Mouse (Mus musculus) cerebellum, adult 11-12 months (tissue): ENCODE results near the gene Slc22a23.
A peak's percentile ranks its signal among the peaks of the same experiment; 100 is the strongest.

Experiments used
- DNase-seq: peaks from one replicate; pipeline ENCODE4 v3.0.0; 2022

Slc22a23 gene

DNA sequence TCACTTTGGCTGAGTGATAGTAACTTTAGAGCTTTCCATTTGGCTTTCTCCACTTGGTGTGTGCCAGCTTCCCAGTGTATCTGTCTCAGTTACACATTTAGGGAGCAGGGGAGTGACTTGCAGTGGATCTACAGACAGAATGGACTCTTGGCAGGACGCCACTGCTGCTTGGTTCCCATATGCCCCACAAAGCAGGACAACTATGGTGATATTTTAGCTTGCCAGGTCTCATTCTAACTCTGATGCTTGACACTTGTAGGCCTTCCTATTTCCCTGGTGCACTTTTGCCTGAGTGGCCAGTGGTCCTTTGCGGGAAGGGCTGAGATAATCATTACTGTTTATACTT lies 188.2 kb downstream of the Slc22a23 start:
- peak; percentile 84 for DNase-seq

DNA sequence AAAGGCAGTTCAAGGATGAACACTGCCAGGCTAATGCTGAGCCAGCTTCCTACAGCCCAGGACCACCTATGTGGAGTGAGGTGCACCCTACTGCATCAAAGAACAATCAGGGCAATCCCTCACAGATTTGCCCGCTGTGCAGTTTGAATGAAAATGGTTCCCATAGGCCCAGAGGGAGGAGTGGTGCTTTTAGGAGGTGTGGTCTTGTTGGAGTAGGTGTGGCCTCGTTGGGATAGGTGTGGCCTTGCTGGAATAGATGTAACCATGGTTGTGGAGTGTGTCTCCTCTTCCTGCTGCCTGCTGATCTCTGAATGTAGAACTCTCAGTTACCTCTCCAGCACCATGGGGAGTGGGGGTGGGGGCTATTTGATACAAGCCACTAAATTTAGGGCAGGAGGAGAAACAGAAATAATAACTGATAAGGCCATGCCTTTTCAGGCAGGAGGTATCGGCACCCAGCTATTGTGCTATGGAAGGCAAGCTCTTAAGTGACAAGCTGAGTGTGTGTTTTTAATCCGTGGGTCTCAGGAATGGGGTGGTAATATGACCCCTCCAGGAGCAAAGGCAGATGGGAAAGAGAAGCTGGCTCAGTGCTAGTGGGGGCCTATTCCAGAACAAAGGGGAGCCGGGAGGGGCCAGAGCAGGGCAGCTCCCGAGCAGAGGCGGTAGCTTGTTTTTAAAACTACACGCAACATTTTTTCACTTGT lies 188.7 kb downstream of the Slc22a23 start:
- peak; percentile 42 for DNase-seq

DNA sequence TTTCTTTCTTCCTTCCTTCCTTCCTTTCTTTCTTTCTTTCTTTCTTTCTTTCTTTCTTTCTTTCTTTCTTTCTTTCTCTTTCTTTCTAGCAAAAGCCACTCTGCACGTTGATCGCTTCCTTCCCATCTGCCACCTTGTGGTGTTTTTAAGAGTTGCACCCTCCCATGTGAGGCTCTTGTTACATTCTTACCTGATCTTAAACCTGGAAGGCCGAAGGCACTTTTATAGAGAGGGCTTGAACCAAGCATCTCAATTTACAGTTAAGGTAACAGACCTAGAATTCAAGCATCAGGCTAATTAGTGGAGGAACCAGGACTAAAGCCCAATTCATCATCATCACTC lies 190.1 kb downstream of the Slc22a23 start:
- peak; percentile 56 for DNase-seq

DNA sequence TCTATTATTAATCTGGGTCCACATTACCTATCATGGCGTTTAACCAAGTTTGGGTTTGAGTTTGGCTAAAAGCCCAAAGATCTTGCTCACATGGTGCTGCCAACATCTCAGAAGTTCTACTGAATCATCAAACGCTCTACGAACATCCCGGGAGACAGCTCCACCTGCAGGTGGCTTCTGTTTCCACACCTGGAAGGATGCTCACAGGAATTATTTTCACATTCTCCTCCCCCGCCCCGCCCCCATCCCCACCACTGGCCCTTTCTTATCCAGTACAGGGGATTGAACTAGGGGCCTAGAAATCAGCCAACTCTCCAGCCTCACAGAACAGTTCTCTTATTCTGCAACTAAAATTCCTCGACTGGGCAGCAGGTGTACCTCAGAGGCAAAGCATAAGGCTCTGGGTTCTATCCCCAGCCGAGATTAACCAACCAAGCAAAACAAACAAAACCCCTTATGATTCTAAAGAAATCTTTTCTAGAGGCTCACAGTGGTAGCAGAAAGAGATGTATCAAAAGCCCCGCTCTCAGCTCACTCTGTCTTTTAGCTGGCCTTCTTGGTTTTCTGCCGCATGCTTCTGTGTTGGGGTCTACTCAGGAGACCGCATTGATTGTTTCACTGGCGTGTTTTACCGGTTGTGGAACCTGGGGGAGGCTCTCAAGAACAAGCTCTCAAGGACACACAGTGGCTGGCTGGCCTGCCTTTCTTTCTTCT lies 190.6 kb downstream of the Slc22a23 start:
- DNase-seq: peak; percentile 58

DNA sequence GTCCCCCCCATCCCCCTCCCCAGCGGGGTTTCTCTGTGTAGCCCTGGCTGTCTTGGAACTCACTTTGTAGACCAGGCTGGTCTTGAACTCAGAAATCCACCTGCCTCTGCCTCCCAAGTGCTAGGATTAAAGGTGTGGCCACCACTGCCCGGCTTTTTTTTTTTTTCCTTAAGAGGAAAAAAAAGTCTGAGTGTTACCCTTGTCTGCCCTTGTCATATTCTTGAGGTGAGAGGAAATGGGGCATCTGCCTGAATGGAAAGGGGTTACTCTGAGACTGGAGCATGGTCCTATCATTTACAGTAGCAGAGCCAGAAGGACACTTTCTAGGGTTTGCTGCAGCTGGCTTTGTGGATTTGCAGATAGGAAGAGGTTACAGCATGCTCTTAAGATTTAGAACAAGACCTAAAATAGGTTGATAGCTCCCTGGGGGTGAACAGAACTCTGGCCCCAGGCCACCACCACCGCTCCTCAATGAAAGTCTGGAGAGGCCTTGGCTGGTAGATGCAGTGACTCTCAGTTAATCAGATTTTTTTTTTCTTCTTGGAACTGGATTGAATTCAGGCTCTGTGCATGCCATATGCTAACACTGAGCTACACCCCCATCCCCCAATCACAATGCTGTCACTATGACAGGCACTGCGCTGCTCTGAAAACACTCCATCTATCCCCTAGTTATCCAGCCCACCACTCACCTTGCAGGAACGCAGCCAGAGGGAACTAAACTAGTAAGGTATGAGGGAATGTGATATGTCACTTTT lies 191.5 kb downstream of the Slc22a23 start:
- peak; percentile 70 for DNase-seq

DNA sequence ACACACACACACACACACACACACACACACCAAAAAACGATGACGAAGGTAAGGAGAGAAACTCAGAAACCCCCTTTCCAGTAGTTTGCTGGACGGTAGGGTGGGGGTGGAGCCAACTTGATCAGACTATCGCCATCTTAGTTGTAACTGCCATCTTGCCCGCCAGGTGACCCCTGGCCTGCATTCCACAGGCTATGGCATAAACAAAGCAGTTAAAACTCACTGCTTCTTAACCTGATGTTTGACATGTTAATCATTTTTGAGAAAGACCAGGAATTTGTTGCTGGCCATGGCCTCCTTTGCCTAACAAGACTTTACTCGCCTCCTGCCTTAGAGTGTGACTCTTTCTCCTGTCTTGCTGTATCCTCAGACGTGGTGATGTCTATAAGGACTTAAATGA lies 192.3 kb downstream of the Slc22a23 start:
- DNase-seq: no peak

DNA sequence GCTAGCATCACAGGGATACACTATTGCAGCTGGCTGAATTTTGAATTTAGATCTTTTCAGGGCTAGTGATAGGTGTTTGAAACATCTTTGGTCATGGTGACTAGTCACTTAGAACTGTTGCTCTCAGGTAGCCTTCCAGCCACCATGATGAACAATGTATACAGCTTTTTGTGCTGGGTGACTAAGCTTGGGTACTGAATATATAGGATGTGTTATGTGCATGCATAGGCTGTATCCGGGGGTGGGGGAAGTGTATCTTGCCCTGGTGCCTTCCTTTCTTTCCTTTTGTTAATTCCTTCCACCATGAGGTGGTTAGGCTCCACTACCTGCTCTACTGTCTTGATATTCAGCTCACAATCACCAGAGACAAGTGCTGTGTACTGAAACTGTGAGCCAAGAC lies 193.6 kb downstream of the Slc22a23 start:
- DNase-seq: no peak

DNA sequence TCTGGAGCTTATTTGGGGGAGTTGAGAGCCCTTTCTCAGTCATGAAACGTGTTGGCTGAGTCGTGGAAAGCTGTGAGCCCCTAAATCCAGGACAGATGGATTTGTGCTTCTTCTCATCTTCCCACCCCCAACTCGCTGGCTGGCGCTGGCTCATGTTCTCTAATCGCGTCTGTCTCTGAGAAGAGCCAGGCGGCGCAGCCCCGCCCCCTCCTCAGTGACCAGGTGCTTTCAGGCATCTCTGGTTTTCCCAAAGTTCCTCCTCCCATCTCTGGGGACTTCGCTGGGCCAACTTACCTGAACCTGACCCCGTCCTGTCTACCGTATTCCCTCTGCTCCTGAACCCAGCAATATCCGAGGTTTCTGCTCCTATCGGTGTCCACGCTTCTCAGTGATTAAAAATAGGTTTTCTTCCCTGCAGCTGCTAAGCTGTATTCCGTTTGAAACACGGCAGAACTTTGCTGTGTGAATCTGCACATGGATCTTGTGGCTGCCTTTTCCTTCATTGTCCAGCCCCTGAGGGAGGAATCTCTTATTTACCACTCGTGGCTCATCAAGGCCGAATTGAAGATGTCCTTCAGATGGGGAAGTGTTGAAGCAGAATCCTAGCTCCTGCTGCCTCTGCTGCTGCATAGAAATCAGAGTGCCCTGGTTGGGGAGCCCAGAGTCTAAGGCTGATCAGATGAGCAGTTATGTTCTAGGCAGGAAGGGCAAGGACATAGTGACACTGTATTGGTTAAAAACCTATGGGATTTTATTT lies 194.5 kb downstream of the Slc22a23 start:
- DNase-seq: no peak

DNA sequence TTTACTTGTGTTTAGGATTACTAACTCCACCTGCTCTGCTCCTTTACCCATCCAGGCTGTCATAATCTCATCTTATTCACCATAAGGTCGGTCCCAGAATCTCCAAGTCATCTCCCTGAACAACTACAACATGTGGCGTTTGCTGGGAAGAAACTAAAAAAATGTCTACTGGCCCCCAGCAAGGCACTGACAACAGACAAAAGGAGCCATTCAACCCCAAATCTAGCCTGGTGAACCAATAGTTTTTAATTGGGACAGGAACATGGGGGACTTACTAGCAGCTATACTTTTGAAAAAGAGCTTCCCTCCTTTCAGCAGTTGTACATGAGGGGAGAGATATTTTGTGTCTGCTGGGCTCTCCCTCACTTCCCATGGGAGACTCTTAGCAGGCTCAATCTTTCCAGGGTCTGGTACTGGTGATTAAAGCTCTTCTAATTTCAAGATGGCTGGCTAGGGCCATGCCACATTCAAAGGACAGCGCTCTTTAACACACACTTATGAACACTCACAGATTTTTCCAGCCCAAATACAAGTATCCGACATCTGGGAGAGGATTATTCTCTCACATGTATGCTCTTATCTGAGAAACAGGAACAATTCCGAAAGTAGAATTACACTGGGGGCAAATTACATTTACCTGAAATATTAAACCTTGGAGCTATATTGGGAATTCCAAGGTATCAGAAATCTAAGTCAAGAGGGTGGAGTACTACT lies 195.4 kb downstream of the Slc22a23 start:
- no peak for DNase-seq

DNA sequence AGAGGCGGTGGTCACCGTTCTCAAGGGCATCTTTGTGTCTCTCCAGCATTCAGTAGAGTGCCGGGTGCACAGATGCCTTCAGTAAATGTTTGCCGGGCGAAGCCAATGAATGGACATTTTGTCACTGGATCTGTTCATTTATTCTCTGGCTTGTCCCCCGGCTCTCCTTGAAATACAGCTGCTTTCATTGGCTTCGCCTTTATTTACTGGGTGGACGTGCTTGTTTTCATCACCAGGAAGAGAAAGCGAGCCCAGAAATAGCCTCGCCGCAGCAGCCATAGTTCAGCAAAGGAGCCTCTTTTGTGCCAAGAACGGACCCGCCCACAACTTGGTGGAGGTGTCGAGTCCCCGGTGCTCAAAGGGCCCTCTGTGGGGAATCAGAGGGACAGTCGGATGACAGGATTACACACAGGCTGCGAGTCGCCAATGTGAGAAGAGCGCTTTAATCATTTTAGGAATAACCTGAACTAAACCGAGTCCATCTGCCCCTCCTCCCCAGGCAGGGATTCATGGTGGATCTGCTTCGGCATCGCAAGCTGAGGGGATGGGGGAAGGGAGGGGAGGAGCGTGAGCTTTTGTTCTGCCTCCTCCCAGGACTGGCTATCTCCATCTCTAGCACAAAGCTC lies 196.1 kb downstream of the Slc22a23 start:
- DNase-seq: peak; percentile 60

DNA sequence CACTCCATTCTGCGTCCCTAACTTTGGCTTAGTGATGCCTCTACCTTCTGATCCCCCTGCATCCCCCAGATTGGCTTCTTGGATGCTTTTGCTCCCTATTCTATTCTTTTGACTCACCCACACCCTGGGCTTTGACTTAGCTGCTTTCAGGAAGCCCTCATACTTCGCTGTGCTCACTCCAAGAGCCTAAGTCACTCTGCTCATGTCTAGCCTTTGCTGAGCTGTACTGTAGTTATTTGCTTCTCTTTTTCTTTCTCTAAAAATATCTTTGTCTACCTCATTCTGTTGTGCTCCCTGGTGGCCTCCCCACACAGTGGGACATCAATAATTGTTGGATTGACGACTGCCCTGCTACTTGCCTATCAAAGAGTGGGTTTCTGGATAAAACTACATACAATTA lies 196.8 kb downstream of the Slc22a23 start:
- no peak for DNase-seq

DNA sequence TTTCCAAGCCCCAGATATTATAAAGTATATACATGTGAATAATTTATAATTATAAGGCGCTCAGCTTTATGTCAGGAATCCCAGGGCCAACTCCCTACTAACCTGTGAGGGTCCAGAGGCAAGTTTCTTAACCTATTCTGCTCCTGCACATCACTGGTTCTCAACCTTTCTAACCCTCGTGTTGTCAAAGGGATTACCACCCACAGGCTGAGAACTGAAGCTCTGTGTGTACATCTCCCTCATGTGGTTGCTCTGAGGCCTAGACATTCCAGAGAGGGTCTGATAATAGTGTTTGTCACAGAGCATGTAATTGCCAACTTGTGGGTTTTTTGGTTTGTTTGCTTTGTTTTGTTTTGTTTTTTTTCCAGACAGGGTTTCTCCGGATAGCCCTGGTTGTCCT lies 198.1 kb downstream of the Slc22a23 start:
- no peak for DNase-seq

DNA sequence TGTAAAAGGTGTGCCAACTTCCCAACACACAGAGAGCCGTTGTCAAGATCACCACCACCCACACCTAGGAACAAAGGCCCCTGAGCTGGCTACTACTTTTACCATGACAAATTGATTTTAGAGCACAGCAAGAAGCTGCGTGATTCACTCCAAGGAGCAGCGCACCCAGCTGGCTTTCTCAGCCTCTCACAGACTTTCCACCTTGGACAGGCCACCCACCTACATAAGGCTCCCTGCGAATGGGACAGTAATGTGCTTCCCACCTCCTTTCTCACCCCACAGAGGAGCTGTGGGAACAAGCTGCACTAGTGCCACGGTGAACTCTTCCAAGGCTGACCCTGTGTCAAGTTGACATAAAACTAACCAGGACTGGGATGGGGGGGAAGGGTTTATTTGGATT lies 201.6 kb downstream of the Slc22a23 start:
- no peak for DNase-seq

DNA sequence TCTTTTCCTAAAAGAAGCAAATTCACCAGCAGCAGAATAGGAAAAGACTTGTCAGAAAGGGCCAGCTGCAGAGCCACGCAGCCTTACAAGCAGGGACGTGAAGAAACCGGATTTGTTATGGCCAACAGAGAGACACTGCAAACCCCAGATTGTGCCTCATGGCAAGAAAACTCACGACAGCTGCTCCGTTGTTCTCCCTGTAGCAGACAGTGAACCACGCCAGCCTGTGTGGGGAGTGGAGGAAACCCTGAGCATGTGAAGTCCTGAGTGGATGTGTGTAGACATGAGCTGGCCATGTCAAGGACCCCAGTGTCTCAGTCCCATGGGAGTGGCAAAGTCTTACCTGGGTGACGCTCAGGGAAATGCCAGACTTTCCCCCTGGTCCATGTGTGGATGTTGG lies 208.4 kb downstream of the Slc22a23 start:
- DNase-seq: no peak

DNA sequence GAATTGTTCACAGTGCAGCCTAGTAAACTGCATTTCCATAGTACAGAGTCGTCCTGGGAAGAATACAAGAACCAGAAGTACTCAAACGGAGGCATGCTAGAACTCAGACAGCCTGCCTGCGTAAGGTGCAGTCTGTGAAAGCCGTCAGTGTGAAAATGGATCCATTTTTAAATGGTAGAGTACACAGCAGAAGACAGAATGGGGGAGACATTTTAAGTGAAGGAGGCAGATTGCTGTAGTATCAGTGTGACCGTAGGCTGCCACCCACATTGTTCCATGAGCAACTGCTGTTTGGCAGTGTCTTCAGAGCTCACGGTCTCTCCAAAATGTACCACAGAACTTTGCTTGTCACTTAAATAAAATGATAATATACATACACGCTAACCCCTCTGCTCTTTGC lies 210.7 kb downstream of the Slc22a23 start:
- DNase-seq: no peak

DNA sequence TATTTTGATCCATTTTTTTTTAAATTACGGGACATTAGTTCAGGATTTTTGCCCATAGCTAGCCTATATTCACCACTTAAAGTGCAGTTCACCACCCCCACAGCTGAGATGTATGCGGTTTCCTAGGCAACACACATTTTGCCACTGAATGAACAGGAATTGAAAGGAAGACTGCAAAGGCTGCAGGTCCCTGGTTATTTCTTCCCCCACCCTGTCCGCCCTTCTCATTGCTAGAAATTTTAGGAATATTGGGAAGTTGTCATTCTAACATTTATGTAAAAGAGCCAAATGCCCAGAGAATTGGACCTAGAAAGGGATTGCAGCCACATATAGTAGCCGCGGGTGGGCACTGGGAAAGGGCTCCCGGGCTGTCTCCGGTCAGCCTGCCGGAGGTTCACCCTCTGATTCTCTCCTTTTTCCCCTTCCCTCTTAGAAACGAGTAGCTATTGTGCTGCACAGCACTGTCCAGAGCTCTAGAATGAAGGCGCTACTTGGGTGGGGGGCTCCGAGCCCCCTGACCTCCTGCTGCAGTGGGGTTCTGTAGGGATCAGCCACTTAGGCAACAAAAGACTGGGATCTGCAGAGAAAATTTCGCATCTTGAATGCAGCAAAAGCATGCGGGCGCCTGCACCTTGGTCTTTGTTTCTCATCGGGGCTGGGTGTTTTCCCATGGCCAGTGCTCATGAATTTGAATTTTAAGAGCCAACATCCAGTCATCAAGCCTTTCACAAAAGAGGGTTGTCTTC lies 211.5 kb downstream of the Slc22a23 start:
- no peak for DNase-seq

DNA sequence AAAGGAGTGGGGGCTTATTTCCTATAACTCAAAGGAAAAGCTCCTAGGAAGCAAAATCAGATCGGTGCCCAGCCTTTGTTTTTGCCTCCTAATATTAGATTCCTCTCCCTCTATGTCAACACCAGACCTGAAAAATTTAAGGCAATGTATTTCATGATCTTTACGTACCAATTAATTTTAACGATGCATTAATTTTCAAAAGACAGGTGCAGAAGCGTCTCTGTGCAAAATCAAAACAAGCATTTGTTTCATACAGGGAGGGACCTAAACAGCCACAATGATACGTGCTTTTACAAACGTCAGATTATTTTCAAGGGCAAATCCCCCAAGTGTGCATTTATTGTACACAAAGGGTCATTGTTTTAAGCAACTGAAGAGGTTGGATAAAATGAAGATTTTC lies 212.1 kb downstream of the Slc22a23 start:
- DNase-seq: no peak

DNA sequence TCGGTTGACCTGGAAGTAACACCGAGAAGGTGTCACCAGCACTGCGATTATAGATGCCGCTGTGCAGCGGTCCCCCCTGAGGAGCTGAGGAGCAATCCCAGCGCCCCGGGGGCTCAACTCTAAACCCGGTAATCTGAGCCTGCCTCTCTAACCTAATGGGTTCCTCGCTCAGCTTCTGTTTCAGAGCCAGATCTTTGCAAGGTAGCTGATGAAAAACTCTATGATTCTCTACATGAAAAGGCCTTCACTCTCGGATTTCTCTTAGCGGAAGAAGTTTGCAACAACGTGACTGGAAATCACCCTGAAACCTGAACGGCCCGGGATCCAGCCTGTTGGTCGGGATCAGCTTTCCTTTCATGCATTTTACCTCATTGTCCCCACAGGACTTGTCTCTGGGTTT lies 212.7 kb downstream of the Slc22a23 start:
- no peak for DNase-seq

DNA sequence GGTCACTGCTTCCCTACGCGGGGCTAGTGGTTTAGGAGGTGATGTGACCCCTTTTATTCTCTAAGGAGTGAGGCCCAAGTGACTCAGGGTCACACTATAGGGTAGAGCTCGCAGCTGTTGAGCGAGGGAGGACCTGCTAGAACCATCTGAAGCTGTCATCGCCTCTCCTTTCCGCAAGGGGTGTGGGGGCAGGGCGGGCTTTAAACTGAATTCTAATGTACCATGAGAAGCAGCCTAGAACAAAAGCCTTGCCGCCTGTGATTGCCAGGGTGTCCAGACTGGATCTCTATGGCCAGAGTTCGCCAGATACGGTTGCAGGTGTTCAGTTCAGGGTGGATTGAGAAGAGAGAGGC lies 213.3 kb downstream of the Slc22a23 start:
- no peak for DNase-seq

DNA sequence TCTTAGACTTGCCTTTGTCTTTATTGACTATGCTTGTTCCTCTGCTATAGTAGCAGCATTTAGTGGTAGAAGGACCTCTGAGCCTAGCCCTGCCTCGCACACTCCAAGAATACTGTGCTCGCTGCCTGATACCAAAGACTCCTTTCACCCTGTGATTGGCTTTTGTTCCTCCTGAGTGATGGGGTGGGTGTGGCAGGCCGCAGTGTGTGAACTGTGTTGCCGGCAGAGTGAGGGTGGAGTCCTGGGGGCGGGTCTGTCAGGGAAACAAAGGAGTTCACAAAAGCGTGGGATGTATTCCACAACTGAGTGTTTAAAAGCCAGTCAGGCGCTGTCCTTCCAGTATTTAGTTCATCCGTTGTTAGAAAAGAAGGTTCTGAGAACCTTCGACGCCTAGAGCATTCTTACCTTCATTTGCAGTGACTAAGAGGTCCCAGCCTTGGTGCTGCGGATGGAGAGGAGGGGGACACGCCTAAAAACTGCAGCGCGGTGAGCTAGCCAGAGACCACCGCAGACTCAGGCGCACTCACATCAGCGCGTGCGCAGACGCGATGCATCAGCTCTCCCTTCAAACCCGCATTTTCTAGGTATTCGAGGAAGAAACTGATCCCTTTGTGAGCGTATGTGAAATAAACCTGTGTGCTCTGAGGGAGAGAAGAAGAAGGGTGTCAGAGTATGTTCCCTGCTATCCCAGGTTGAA lies 213.8 kb downstream of the Slc22a23 start:
- no peak for DNase-seq

DNA sequence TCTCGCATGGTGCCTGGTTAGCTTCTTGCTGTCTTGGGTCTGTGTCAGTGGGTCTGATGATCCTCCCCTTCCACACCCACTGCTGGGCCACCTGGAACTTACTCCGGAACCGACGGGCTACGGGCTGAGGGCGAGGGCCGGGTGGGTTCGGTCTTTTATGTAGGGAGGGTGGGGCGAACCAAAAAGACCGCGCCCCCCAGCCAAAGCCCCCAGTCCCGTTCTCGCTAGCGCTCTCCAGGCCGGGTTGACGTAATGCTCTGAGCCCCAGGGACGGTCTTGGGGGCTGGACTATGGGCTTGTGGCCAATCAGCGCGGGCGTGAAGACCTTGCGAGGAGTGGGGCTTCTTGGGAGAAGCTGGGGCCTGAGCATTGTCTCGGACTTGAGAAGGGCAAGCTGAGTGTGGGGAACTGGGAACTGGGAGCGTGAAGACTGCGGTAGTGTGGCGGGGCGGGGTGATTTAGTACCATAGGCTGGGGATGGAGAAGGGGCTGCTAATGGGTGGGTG lies 214.7 kb downstream of the Slc22a23 start, which contains the start of gene Tubb2b:
Tubb2b (minus strand) TSS at position 241 of the 506 bp plus-strand sequence.
- no peak for DNase-seq
